Mouse (Mus musculus) embryonic fibroblast, embryonic 13.5 days (primary cell): ENCODE data around the gene Slc22a6.

Experiments
- CTCF ChIP-seq: IDR thresholded peaks from 2 replicates; pipeline ENCODE4 v1.5.1; 2011; ENCODE audit warnings: mild to moderate bottlenecking, control low read depth, low read length, moderate library complexity, borderline replicate concordance; ENCODE audit not compliant: insufficient read depth
- POLR2A ChIP-seq: IDR thresholded peaks from 2 replicates; pipeline ENCODE4 v1.6.1; 2011; ENCODE audit warnings: low read depth, mild to moderate bottlenecking, control low read depth, low read length, moderate library complexity

GRCm38 (mm10) chr19:8570341-8571040, 47.3 kb upstream of the Slc22a6 start:
- TF ChIP-seq CTCF: no peak
- no peak for TF ChIP-seq POLR2A
